Mouse (Mus musculus) embryonic facial prominence, embryonic 15.5 days (tissue): Measurements from ENCODE around the gene Gpr62. TPM values are rescaled to one million over a fixed set of nuclear protein-coding genes. Genes with fewer than 3 reads are reported as not detected.

Experiments used
- ATAC-seq: fragments of 200-750 bp; cut with Nextera tagmentation; 2 replicates; pipeline ENCODE4 v1.8.0; 2017; ENCODE audit warnings: low read depth, moderate TSS enrichment; ENCODE audit not compliant: insufficient number of reproducible peaks, low FRiP score, low TSS enrichment
- H3K27ac ChIP-seq: fragments of 300-500 bp; sonication (generic); replicated peaks from 2 replicates; pipeline ENCODE4 v1.5.1; 2015; ENCODE audit warnings: mild to moderate bottlenecking, inconsistent platforms
- H3K27me3 ChIP-seq: fragments of 300-500 bp; sonication (generic); 2 replicates; pipeline ENCODE4 v1.6.1; 2015; ENCODE audit warnings: inconsistent platforms
- H3K36me3 ChIP-seq: fragments of 300-500 bp; sonication (generic); 2 replicates; pipeline ENCODE4 v1.6.1; 2015; ENCODE audit warnings: mild to moderate bottlenecking, inconsistent platforms
- H3K4me1 ChIP-seq: fragments of 300-500 bp; sonication (generic); 2 replicates; pipeline ENCODE4 v1.6.1; 2015; ENCODE audit warnings: inconsistent platforms
- H3K4me2 ChIP-seq: fragments of 300-500 bp; sonication (generic); replicated peaks from 2 replicates; pipeline ENCODE4 v1.6.1; 2015; ENCODE audit warnings: mild to moderate bottlenecking, inconsistent platforms
- H3K4me3 ChIP-seq: fragments of 300-500 bp; sonication (generic); replicated peaks from 2 replicates; pipeline ENCODE4 v1.5.1; 2015; ENCODE audit warnings: mild to moderate bottlenecking, inconsistent platforms
- H3K9ac ChIP-seq: fragments of 300-500 bp; sonication (generic); 2 replicates; pipeline ENCODE4 v1.6.1; 2015; ENCODE audit warnings: inconsistent platforms
- H3K9me3 ChIP-seq: fragments of 300-500 bp; sonication (generic); replicated peaks from 2 replicates; pipeline ENCODE4 v1.6.1; 2016; ENCODE audit warnings: inconsistent platforms
- WGBS: fragments of 180-500 bp; shearing (Covaris S2); methylation state at CpG from one replicate; pipeline ENCODE4 v1.1.7; 2015; 5-methylcytosine and 5-hydroxymethylcytosine counted together
- polyA plus RNA-seq: library from polyadenylated mRNA; unstranded; fragments of >200 nt; fragmentation: Nextera tagmentation; extraction: Ambion mirVana; gene quantifications from 2 replicates; pipeline ENCODE4 v1.2.1, GENCODE M21; 2015

The Gpr62 gene
- polyA plus RNA-seq, 1 experiment from 2014 or later: 0.57 TPM

GRCm38 (mm10) chr9:106416826-106417225 lies 48.9 kb downstream of the Gpr62 start:
- Histone ChIP-seq H3K4me3 (no peak overlapping the region), H3K27me3 (no peaks in the 10 kb centered on the region), H3K4me2 (no peak overlapping the region), H3K27ac (no peak overlapping the region), H3K9ac (no peak overlapping the region), H3K36me3 (no peaks in the 10 kb centered on the region), H3K9me3 (no peaks in the 10 kb centered on the region), H3K4me1 (peaks cover 47% of the 10 kb centered on the region)
- WGBS: 81% methylated on average over 6 of the region's 6 CpGs
- no peak for ATAC-seq

Other genes starting within 250 kb of the Gpr62 start
- 0.07 and 0.28 TPM in 2 replicates for gene Tlr9, start 243.3 kb downstream of the Gpr62 start, polyA plus RNA-seq
- gene Alas1, start 217.3 kb downstream of the Gpr62 start, polyA plus RNA-seq: 107 and 109 TPM in 2 replicates
- gene Poc1a, start 184.9 kb downstream of the Gpr62 start, polyA plus RNA-seq: 22.4 and 32.8 TPM in 2 replicates
- 42.3 and 44.2 TPM in 2 replicates for gene Dusp7, start 97.3 kb downstream of the Gpr62 start, polyA plus RNA-seq
- gene Rpl29, start 36.5 kb downstream of the Gpr62 start, polyA plus RNA-seq: 943 and 957 TPM in 2 replicates
- 40.6 and 43.7 TPM in 2 replicates for gene Acy1, start 27.6 kb downstream of the Gpr62 start, polyA plus RNA-seq
- 34.7 and 44.1 TPM in 2 replicates for gene Abhd14b, start 18.5 kb downstream of the Gpr62 start, polyA plus RNA-seq
- 75.6 and 87.0 TPM in 2 replicates for gene Abhd14a, start 18.3 kb downstream of the Gpr62 start, polyA plus RNA-seq
- 115 and 117 TPM in 2 replicates for gene Pcbp4, start 12.6 kb downstream of the Gpr62 start, polyA plus RNA-seq
- 44.2 and 44.9 TPM in 2 replicates for gene Rrp9, start 10.0 kb upstream of the Gpr62 start, polyA plus RNA-seq
- gene Parp3, start 11.0 kb upstream of the Gpr62 start, polyA plus RNA-seq: 6.8 and 8.5 TPM in 2 replicates
- not detected in 2 replicates for gene Iqcf1, start 34.0 kb upstream of the Gpr62 start, polyA plus RNA-seq
- not detected in 2 replicates for gene Iqcf5, start 48.6 kb upstream of the Gpr62 start, polyA plus RNA-seq
- not detected in 2 replicates for gene Iqcf3, start 95.7 kb upstream of the Gpr62 start, polyA plus RNA-seq
- gene Iqcf4, start 105.1 kb upstream of the Gpr62 start, polyA plus RNA-seq: not detected in 2 replicates
- gene Iqcf6, start 160.6 kb upstream of the Gpr62 start, polyA plus RNA-seq: not detected in 2 replicates
- gene Grm2, start 190.1 kb upstream of the Gpr62 start, polyA plus RNA-seq: 0.14 TPM in 1 of 2 replicates, not detected in the other
- gene Tex264, start 220.0 kb upstream of the Gpr62 start, polyA plus RNA-seq: 77.7 and 86.7 TPM in 2 replicates